Mouse (Mus musculus) cerebellum, adult 18-20 months (tissue): ENCODE measurements around the gene Rtn4.
"Not testable (repeated sequence)": the region's sequence is repeated elsewhere in the genome, so short reads cannot be mapped to it uniquely, and the experiment has no call there.

Source experiments
- DNase-seq, 2 experiments: peaks; one replicate each; pipeline ENCODE4 v3.0.0; 2021

Rtn4 gene

DNA sequence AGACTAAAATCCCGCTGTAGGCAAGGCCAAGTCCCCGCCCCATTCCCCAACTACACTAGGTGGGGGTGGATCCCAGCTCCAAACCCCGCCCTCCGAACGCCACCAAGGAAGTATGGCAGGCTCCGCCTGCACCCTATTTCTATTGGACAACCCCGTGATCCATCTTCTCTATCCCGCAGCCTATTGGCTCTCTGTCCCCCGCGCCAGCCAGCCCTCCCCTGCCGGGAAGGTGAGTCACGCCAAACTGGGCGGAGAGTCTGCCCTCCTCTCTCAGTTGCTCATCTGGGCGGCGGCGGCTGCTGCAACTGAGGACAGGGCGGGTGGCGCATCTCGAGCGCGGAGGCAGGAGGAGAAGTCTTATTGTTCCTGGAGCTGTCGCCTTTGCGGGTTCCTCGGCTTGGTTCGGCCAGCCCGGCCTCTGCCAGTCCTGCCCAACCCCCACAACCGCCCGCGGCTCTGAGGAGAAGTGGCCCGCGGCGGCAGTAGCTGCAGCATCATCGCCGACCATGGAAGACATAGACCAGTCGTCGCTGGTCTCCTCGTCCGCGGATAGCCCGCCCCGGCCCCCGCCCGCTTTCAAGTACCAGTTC, at the start of gene Rtn4:
Gene Rtn4, plus strand, starts transcription at position 265 of the 590 bp plus-strand sequence.
- DNase-seq: peak; percentile 95 to 99

DNA sequence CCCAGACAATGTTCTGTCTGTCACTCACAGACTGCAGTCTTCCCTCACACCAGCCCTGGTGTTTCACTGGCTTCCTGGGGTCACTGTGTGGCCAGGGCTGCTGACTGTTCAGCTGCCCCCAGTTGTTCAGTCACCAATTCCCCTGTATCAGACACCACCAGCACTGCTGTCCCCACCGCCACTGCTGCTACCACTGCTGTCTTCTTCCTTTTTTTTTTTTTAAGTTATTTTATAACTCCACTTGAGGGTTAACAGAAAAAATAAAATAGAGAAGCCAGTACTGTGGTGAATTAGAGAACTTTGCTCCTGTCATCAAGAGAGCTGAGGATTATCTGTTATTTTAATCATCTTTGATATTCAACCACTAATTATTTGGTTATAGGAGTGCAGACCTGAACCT, 48.3 kb upstream of the Rtn4 start:
- DNase-seq: no peak

DNA sequence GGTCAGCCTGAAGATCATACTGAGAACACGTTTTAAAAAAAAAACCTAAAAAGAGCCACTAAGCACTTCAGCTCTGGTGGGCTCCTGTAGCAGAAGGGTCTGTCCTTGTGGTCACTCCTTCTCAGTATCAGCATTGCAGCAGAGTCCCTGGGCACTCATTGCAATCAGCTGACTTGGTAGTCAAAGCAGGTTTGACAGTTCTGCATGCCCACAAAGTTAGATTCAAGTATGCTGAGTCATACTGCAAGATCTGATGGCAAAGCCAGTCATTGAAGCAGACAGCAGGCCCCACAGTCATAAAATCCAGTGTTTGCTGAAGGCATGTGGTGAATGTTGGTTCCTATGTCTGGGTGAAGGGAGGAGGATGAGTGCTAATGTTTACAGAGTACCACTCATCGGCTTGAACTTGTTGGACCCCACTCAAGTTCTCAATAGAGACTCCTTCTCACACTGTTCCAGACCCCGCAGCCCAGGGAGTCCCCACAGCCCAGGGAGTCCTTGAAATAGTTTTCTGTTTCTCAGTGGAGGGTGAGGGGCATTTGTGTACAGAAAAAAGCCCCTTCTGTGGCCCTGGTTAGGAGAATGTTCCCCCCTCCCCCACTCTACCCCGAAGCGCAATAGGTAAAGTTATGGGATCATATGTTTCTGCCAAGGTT, 47.2 kb upstream of the Rtn4 start:
- no peak for DNase-seq

DNA sequence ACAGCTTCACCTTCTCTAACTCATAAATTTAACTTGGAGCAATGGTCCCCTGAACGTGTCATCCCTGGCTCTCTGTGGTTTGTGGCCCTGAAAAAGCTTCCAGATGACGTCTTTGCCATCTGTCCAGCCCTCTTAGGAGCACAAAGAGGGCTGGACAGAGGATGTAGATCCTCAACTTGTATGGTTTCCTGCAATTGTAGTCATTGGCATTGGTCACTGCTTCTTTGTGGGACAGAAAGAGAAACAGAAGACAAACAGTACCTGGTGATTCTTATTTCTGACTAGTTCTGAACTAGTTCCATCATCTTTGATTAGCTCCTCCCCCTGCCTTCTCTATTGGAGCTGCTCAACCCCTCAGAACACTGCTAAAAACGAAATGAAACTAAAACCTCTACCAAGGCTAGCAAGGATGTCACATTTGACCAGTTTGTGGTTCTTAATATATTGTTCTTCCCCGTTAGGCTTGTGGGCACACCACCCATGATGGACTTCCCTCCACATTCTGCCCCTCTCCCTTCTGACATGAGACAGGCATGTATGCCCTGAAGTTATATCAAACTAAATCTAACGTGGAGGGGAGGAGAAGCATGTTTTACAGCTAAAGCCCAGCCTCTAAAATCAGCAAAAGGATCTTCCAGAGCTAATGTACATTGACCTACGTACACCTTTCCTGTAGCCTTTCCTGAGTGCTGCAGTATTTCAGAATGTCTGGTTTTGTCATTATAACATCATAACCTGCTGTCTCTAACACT, 45.0 kb upstream of the Rtn4 start:
- DNase-seq: no peak

DNA sequence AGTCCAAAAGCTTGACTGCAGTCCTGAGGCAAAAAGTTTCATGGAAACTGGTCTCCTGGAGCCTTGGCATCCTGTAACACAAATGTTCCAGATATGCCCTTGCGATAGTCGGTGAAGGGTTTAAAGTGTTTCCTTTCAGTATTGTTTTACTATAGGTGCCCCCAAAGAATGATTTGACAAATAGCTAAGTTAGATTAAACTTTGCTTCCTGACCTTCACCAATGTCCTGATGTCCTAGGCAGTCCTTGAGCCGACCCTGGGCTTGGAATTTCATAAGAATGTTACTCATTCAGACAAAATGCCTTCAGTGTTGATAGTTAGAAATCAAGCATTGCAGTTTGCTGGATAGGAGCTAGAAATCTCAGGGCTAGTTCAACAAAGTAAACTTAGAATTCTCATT, 37.4 kb upstream of the Rtn4 start:
- not testable (repeated sequence) for DNase-seq

DNA sequence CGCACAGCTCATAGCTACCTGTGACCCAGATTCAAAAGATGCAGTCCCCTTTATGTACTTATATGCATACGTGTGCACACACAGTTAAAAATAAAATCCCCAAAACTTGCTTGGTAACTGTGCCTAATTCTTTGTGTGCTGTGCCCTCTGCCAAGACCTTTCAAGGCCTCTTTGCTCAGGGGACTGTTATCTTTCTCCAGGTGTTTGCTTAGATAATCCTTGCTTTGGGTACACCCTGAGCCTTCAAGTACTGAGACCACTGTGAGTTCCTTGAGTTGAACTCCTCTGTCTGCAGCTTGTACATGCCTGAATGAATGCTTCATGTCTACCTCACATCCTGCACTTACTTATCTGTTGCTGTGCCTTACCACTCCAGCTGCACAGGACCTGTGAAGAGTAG, 32.0 kb upstream of the Rtn4 start:
- no peak for DNase-seq

DNA sequence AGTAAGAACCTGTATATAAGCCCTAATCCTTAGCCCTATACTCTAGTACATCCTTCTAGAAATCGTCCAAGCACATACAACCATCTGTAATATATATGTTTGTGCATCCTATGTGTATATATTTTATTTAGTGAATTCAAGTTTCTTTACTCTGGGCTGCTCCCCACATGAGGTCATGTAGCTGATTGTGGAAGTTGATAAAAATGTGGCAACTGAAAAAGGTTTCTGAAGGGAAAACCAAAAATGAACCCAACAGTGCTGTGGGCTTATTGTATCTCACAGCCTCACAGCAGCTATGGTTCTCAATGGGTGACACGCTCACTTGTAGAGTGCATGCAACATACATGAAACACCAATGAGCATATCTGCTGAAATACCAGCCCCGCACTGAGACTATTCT, 25.1 kb upstream of the Rtn4 start:
- DNase-seq: no peak

DNA sequence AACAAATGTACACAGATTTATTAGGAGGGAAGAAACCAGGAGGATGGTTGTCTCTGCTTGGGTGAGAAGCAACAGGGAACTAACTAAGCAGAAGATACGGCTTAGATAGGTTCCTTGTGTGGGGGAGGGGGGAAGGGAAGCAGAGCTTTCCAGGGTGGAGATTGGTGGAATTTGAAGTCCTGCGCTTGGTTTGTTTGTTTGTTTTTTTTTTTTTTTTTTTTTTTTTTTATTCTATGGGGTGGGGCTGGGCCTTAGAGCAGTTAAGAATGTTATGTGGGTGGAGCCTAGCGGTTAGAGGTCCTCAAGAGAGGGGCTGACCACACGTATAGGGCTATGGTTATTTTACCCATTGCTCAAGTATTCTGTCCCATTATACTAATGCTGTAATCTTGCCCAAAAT, 23.0 kb upstream of the Rtn4 start:
- DNase-seq: no peak

DNA sequence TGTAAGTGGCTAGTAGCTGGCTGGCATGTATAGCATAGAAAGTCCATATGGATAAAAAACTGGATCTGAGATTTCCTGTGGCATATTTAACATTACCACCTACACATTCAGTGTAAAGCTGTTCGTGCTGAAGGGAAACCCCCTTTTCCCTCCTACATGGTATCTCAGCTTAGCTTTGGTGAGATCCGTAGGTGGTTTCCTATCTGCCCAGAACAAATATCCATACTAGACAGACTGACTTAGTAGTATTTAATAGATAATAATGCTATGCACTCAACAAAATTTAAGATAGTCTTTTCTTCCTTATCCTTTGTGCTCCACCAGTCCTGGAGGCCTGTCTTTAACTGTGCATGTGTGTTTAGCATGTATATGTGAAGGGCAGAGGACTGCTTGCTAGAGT, 19.4 kb upstream of the Rtn4 start:
- DNase-seq: no peak

DNA sequence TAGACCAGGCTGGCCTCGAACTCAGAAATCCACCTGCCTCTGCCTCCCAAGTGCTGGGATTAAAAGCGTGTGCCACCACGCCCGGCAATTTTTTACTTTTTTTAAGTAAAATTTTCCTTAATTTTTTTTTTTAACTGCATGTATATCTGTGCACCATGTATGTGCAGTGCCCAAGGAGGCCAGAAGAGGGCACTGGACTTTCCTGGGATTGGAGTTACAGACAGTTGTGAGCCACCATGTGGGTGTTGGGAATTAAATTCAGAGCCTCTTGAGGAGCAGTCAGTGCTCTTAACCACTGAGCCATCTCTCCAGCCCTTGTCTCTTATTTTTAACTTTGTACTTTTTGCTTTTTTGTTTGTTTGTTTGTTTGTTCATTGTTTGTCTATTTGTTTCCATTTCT, 16.0 kb upstream of the Rtn4 start:
- no peak for DNase-seq

DNA sequence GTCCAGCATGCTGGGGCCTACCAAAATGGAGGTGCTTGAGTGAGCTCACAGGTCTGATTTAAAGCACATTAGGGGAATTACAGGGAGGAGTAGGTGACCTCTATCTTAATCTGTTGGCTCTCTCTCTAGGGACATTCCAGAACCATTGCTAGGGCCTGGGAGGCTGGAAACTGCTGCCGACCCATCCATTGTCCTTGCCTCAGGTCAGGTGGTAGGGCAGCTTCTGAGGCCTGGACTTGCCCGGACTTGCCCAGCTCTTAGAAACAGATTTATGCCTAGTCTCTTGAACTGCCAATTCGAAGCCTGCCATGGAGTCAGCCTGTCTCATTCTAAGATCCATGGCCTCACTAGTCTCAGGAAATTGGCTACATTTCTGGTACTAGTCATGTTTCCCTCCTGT, 12.8 kb upstream of the Rtn4 start:
- no peak for DNase-seq

DNA sequence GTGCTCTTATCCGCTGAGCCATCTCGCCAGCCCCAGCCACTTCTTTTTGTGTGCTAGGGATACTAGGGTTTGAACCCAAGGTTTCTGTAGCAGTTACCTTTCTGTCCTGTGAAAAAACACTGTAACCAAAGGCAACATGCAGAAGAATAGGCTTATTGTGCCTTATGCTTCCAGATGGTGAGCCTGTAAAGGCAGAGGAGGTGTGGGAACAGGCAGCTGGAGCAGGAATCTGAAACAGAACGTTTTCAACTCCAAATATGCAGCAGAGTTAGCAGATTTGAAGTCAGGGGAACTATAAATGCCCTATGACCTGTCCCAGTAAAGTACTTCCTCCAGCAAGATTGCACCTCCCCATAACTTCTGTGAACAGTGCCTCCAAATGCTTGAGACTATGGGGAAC, 12.0 kb upstream of the Rtn4 start:
- DNase-seq: no peak

DNA sequence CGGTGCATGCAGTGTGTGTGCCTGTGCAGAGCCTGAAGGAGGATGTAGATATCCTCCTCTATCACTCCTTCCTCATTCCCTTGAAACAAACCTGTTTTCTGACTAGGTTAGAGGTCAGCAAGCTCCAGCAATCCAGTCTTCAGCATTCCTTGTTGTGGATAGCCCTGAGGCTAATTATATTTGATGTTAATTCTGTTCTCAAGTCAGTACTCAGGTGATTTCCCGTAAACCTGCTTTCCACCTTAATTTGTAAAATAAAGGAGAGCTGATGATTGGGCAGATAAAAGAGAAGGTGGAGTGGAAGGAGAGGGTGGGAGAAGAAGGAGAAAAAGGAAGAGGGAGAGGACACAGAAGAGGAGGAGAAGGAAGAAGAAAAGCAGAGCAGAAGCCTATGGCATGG, 8.5 kb upstream of the Rtn4 start:
- DNase-seq: no peak

DNA sequence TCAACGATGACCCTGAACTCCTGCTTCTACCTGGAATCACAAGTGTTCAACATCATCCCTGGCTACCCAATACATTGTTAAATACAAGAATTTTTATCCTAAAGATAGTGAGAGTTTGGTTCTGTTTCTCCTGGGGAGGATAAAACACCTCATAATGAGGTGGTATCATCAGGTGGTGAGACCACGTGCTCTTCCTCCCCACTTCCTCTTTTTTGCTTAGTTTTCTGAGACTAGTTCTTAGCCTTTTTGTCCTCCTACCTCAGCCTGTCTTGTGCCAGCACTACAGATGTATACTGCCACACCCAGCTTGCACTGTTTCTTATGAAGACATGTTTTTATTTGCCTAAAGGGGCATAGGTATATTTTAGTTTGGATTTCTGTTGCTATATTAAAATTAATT, 6.6 kb upstream of the Rtn4 start:
- DNase-seq: no peak

DNA sequence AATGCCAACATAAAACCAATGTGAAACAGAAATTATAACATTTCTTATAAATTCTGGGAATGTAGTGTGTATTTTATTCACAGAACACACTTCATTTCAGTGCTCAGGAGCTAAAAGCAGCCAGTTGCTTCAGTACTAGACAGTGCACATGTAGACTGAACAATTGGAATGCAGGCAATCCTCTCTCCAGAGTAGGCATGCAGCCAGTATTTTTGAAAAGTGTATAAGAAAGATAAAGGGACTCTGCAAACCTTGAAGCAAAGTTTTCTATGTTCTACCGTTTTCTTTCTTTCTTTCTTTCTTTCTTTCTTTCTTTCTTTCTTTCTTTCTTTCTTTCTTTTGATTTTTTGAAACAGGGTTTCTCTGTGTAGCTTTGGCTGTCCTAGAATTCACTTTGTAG, 1.2 kb upstream of the Rtn4 start:
- DNase-seq: no peak

DNA sequence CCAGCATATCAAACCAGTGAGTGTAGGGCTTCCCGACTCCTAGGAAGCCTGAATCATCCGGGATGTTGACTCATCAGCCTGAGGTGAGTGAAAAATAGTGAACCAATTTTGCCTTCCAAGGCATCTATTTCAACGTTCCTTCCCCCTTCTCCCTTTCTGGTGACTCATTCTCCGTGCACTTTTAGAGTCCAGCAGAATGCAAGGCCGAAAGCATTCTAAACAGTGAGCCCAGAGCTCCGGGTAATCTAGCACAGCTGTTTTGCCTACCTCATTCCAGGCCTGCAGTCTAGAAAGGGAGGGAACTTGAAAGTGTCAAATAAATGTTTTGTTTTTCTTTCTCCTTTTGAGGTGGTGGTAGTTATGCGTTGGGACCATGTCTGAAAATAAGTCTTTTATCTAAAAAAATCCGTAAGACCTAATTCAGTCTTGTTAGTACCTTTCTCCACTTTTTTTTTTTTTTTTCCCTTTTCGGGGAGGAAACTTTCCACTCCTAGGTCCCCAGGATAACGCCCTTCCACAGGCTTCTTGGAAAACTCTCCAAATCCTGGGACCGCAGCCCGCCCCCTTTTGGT, 550 bp upstream of the Rtn4 start:
- peak in 1 of 2 experiments; percentile 10 for DNase-seq

DNA sequence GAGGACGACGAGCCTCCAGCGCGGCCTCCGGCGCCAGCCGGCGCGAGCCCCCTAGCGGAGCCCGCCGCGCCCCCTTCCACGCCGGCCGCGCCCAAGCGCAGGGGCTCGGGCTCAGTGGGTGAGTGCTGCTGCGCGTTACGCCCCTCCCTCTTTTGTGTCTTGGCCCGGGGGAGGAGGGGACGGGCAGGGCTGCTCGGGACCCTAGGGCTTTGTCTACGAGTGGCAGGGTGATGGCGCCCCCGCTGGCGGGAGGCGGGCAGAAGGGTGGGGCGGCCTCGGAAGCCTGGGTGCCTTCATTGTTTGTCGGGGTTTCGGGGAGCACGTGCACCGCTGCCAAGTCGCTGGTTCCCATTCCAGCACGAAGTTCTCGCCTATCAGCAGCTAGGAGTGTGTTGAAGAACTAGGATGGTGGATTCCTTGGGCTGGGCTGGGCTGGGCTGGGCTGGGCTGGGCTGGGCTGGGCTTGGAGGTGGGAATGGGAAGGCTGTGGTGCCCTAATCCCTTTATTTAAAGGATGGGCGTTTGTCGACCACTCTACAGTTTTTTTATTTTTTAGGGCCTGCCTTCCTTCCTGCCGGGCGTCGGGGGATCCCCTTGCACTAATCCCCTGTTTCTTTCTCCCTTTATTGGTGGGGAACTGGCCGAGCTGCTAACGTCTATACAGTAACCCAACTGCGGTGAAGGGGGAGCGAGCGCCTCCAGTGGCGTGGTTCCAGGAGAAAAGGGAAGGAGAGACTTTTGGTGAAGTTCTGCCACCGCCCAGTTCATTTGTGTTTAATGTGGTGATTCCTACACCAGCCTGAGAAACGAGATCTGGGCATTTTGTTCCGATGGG, 1.0 kb downstream of the Rtn4 start:
- peak; percentile 83 for DNase-seq

DNA sequence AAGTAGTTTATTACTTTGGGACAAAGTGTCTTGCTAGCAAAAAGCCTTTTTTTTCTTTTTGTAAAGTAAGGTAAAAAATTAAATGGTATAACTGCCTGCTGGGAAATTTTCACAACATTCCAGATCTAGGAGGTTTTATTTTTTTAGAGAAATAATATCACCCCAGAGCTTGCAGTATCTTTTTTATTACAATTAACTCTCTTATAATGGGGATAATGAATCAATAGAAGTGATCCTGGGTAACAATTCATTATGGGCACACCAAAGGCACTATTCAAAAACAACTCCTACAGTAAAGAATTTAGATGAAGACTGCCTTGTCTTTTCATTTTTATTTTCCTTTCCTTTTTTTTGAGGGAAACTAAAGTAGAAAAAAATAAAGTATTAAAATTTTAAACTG, 2.0 kb downstream of the Rtn4 start:
- DNase-seq: no peak

DNA sequence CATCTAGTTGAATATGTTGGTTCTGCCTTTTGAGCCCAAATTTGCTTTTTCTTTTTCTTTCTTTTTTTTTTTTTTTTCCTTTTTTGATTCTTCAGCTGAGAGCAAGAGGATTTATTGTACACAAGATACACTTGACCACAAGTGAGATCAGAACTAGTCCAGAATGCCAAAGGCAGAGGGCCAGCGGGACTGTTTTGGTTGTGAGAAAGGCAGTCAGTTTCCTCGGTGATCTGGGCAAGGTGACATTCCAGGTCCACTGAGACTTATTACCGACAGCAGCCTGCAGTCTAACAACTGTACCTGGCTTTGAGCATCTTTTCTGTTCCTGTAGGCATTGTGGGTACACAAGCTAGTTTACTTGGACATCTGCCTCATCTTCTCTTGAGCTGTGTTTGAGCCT, 10.0 kb downstream of the Rtn4 start:
- peak; percentile 21 to 30 for DNase-seq

DNA sequence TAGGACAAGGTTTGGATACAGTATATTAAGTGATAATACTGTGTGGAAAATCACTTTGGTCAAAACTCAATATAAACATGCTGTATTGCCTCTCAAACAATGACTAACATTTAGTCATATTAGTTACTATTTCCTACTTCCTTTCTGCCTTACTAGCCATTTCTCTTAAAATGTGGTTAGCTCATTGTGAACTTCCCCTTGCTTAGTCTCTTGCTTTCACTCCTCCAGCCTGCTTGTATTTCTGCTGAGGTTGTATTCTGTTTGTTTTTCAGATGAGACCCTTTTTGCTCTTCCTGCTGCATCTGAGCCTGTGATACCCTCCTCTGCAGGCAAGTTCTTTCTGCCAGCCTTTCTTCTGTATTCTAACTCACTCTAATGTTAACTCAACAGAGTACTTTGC, 12.5 kb downstream of the Rtn4 start:
- no peak for DNase-seq

DNA sequence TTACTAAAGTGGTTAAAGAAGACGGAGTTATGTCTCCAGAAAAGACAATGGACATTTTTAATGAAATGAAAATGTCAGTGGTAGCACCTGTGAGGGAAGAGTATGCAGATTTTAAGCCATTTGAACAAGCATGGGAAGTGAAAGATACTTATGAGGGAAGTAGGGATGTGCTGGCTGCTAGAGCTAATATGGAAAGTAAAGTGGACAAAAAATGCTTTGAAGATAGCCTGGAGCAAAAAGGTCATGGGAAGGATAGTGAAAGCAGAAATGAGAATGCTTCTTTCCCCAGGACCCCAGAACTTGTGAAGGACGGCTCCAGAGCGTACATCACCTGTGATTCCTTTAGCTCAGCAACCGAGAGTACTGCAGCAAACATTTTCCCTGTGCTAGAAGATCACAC, 14.1 kb downstream of the Rtn4 start:
- DNase-seq: no peak

DNA sequence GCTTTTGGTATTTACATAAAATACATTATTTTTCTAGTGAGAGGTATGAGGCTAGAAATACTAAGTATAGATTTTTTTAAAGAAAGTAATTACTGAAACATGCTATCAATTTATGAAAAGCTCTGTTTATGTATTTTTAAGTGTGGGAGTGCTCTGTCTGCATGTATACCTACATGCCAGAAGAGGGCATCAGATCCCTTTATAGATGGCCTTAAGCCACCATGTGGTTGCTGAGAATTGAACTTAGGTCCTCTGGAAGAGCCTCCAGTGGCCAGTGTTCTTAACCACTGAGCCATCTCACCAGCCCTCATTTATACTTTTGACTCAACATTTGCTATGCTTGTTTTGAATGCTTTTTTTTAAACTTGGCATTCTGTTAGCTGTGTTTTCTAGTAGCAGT, 16.8 kb downstream of the Rtn4 start:
- DNase-seq: no peak

DNA sequence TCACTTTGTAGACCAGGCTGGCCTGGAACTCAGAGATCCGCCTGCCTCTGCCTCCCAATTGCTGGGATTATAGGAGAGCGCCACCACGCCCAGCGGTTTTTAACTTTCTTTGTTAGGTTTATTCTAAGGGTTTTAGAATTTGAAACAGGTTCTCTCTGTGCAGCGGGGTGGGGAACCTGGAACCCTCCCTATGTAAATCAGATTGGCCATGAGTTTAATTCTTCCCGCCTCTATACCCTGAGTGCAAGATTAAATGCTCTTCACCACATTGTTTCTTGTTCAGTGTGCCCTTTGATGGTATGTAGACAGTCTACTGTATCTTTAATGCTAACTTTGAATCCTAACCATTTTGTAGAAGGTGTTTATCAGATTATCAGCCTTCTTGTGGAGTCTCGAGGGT, 21.4 kb downstream of the Rtn4 start:
- no peak for DNase-seq
